Mouse (Mus musculus): ENCODE measurements around the gene Fgfrl1.

GRCm38 (mm10) chr5:108718051-108718450 lies 25.9 kb downstream of the Fgfrl1 start:
- no peak for TF ChIP-seq GATA1 (IDR thresholded peaks at IDR 0.05; ENCODE audit: borderline replicate concordance, low read length)
- no peak for TF ChIP-seq CTCF (IDR thresholded peaks at IDR 0.05; ENCODE audit: low read depth, low read length)
